In genomic region chr11:106728402-106729366, GRCm38 (mm10) we compare ENCODE assay signal across 14 mouse cellular contexts. TPM values are rescaled to one million over a fixed set of nuclear protein-coding genes. Genes with fewer than 3 reads are reported as not detected.
A peak's percentile ranks its signal among the peaks of the same experiment; 100 is the strongest.
DNase-seq lines count a peak whose midpoint lies in the region; ATAC-seq and TF ChIP-seq lines count a peak whose summit lies in the region.
"Had no signal": no experiment of that assay in that cellular context is flagged by ENCODE, and none has a peak within 500 bp of the region (broad histone marks: within the 10 kb centered on the region; RNA-seq: fewer than 3 reads in every experiment).

No protein-coding gene starts in this region.

- H3K4me3 ChIP-seq in MEL (ENCODE audit: control insufficient read depth in 1 of 2, insufficient read depth in 1 of 2, low read depth in 2 of 2, low read length in 2 of 2), result peak overlapping the region; percentile 16 to 26; a peak in 3 of 4 replicates
- no peak overlapping the region for H3K4me3 ChIP-seq in heart, embryonic 11.5 days (ENCODE audit: low read depth, low read length)
- H3K4me3 ChIP-seq in liver, embryonic 12.5 days, result no peak overlapping the region
- no peak overlapping the region for H3K4me3 ChIP-seq in hindbrain, embryonic 14.5 days (replicated peaks; ENCODE audit: low read length)
- H3K4me3 ChIP-seq: kidney, embryonic 15.5 days; megakaryocyte, embryonic 14.5 days had no signal

- no peak for ATAC-seq in heart, embryonic 11.5 days (replicated peaks; ENCODE audit: insufficient number of reproducible peaks, low FRiP score, low TSS enrichment)
- peak; percentile 54 for ATAC-seq in liver, embryonic 12.5 days
- ATAC-seq in hindbrain, embryonic 14.5 days (ENCODE audit: low FRiP score), result no peak

- peaks cover 0 to 47% of the 10 kb centered on the region in 2 experiments; a peak in 2 of 4 replicates for H3K36me3 ChIP-seq in MEL (ENCODE audit: control insufficient read depth in 1 of 2, insufficient read depth in 2 of 2, low read length in 2 of 2)
- H3K36me3 ChIP-seq in heart, embryonic 11.5 days (ENCODE audit: control insufficient read depth, insufficient read depth, low read length), result no peaks in the 10 kb centered on the region
- no peaks in the 10 kb centered on the region for H3K36me3 ChIP-seq in liver, embryonic 12.5 days
- H3K36me3 ChIP-seq in hindbrain, embryonic 14.5 days (replicated peaks; ENCODE audit: control insufficient read depth, insufficient read depth), result no peaks in the 10 kb centered on the region
- H3K36me3 ChIP-seq: kidney, embryonic 15.5 days had no signal

- no peak for TF ChIP-seq CTCF in MEL (IDR thresholded peaks at IDR 0.05 in 2 of 3, conservative IDR thresholded peaks at IDR 0.05 in 1 of 3; ENCODE audit: control insufficient read depth in 1 of 3, insufficient read depth in 1 of 3, low read depth in 2 of 3, low read length in 3 of 3, poor library complexity in 1 of 3, severe bottlenecking in 1 of 3)

- H3K4me2 ChIP-seq in heart, embryonic 11.5 days, result no peak overlapping the region
- H3K4me2 ChIP-seq in liver, embryonic 12.5 days, result peak overlapping the region; percentile 11; the same call in 1 of the 2 replicates
- H3K4me2 ChIP-seq in hindbrain, embryonic 14.5 days (replicated peaks), result no peak overlapping the region
- H3K4me2 ChIP-seq: kidney, embryonic 15.5 days; lung, embryonic 14.5 days had no signal

- no peak for TF ChIP-seq RAD21 in MEL (IDR thresholded peaks at IDR 0.05; ENCODE audit: low read depth, low read length)

- H3K79me2 ChIP-seq in MEL (ENCODE audit: control insufficient read depth, insufficient read depth, low read length, poor library complexity), result no peaks in the 10 kb centered on the region

- peaks cover 33 to 53% of the 10 kb centered on the region in 2 experiments for H3K4me1 ChIP-seq in MEL (ENCODE audit: control insufficient read depth in 1 of 2, insufficient read depth in 2 of 2, low read length in 2 of 2)
- peaks cover 18% of the 10 kb centered on the region for H3K4me1 ChIP-seq in heart, embryonic 11.5 days (ENCODE audit: control insufficient read depth, insufficient read depth, low read length)
- peaks cover 27% of the 10 kb centered on the region for H3K4me1 ChIP-seq in liver, embryonic 12.5 days
- H3K4me1 ChIP-seq in hindbrain, embryonic 14.5 days (replicated peaks; ENCODE audit: control insufficient read depth, insufficient read depth, low read length), result no peaks in the 10 kb centered on the region

- H3K9me3 ChIP-seq in MEL (replicated peaks; ENCODE audit: insufficient read depth, low read length), result no peaks in the 10 kb centered on the region
- peaks cover 4% of the 10 kb centered on the region; the same call in 1 of the 2 replicates for H3K9me3 ChIP-seq in heart, embryonic 11.5 days (replicated peaks; ENCODE audit: control insufficient read depth, low read length)
- no peaks in the 10 kb centered on the region for H3K9me3 ChIP-seq in liver, embryonic 12.5 days (replicated peaks)
- no peaks in the 10 kb centered on the region for H3K9me3 ChIP-seq in hindbrain, embryonic 14.5 days (ENCODE audit: control insufficient read depth, low read length)
- H3K9me3 ChIP-seq: kidney, embryonic 15.5 days had no signal

- peak overlapping the region; percentile 21; the same call in 1 of the 2 replicates for H3K27ac ChIP-seq in MEL (ENCODE audit: control insufficient read depth, low read depth, low read length)
- 0 out of 2 replicates have a peak overlapping the region, but pooled peaks have one; percentile 18 for H3K27ac ChIP-seq in heart, embryonic 11.5 days (ENCODE audit: low read depth, low read length)
- H3K27ac ChIP-seq in liver, embryonic 12.5 days, result no peak overlapping the region
- no peak overlapping the region for H3K27ac ChIP-seq in hindbrain, embryonic 14.5 days
- H3K27ac ChIP-seq: kidney, embryonic 15.5 days had no signal

- H3K9ac ChIP-seq in MEL (ENCODE audit: control insufficient read depth, low read depth, low read length, poor library complexity, severe bottlenecking), result peak overlapping the region; percentile 7; the same call in 1 of the 2 replicates
- H3K9ac ChIP-seq in heart, embryonic 11.5 days (ENCODE audit: low read depth, low read length), result no peak overlapping the region
- no peak overlapping the region for H3K9ac ChIP-seq in liver, embryonic 12.5 days
- no peak overlapping the region for H3K9ac ChIP-seq in hindbrain, embryonic 14.5 days
- H3K9ac ChIP-seq: kidney, embryonic 15.5 days; lung, embryonic 14.5 days had no signal

- no peak for TF ChIP-seq POLR2A in MEL (IDR thresholded peaks at IDR 0.05; ENCODE audit: control insufficient read depth in 1 of 2, insufficient read depth in 1 of 2, low read depth in 1 of 2, low read length in 2 of 2, poor library complexity in 1 of 2)

- TF ChIP-seq EP300 in MEL (IDR thresholded peaks at IDR 0.05; ENCODE audit: low read depth in 1 of 2, low read length in 2 of 2), result peak; percentile 71 to 74; a peak in 3 of 4 replicates

- DNase-seq in 416B (ENCODE audit: low read depth), result peak; percentile 67
- DNase-seq in MEL (ENCODE audit: low read depth, low spot score), result peak; percentile 53
- no peak for DNase-seq in adrenal gland, adult 2 months
- DNase-seq in hindbrain, embryonic 14.5 days (ENCODE audit: low spot score), result no peak
- DNase-seq in frontal cortex, postnatal 36 days (ENCODE audit: low spot score in 2 of 2), result no peak
- DNase-seq: adrenal gland, postnatal 14 days; embryo, embryonic 11 days; layer of hippocampus, adult 9-11 months; lung, embryonic 14.5 days had no signal

- no peaks in the 10 kb centered on the region for H3K27me3 ChIP-seq in MEL (ENCODE audit: control insufficient read depth in 1 of 2, insufficient read depth in 2 of 2, low read length in 2 of 2)
- no peaks in the 10 kb centered on the region for H3K27me3 ChIP-seq in heart, embryonic 11.5 days (ENCODE audit: control insufficient read depth, insufficient read depth, low read length)
- H3K27me3 ChIP-seq in liver, embryonic 12.5 days (replicated peaks), result no peaks in the 10 kb centered on the region
- H3K27me3 ChIP-seq in hindbrain, embryonic 14.5 days (ENCODE audit: control insufficient read depth, insufficient read depth, low read length), result no peaks in the 10 kb centered on the region
- H3K27me3 ChIP-seq: kidney, embryonic 15.5 days; megakaryocyte, embryonic 14.5 days had no signal

- WGBS in heart, embryonic 11.5 days (ENCODE audit: insufficient replicate concordance), result 54% methylated on average over 10 of the region's 10 CpGs
- 32% methylated on average over 10 of the region's 10 CpGs for WGBS in liver, embryonic 12.5 days (ENCODE audit: insufficient replicate concordance)
- 89% methylated on average over 10 of the region's 10 CpGs for WGBS in hindbrain, embryonic 14.5 days

TF ChIP-seq in MEL, 35 proteins besides CTCF, POLR2A, EP300 and RAD21 (continues in another document):
- TF ChIP-seq MAX (IDR thresholded peaks at IDR 0.05; ENCODE audit: low read length) (no peak), RCOR1 (IDR thresholded peaks at IDR 0.05; ENCODE audit: low read depth, low read length) (peak; percentile 29; the same call in 1 of the 2 replicates), ZNF384 (IDR thresholded peaks at IDR 0.05; ENCODE audit: low read depth, low read length) (0 out of 2 replicates have a peak, but pooled peaks have one; percentile 5), MEF2A (IDR thresholded peaks at IDR 0.05; ENCODE audit: extremely low read depth, insufficient replicate concordance, low read depth, low read length, poor library complexity, severe bottlenecking) (no peak), MXI1 (IDR thresholded peaks at IDR 0.05; ENCODE audit: low read depth, low read length) (no peak), GATA1 (IDR thresholded peaks at IDR 0.05; ENCODE audit: low read depth, low read length) (peak; percentile 71), SMC3 (IDR thresholded peaks at IDR 0.05; ENCODE audit: low read depth, low read length) (no peak), CHD1 (IDR thresholded peaks at IDR 0.05; ENCODE audit: low read depth, low read length) (no peak), MAFK (IDR thresholded peaks at IDR 0.05; ENCODE audit: borderline replicate concordance, low read depth, low read length) (no peak), USF2 (IDR thresholded peaks at IDR 0.05; ENCODE audit: borderline replicate concordance in 1 of 2, insufficient read depth in 1 of 2, low read depth in 1 of 2, low read length in 2 of 2) (no peak), MYC (IDR thresholded peaks at IDR 0.05; ENCODE audit: low read depth, low read length) (no peak), HCFC1 (IDR thresholded peaks at IDR 0.05; ENCODE audit: low read depth, low read length) (peak; percentile 47; the same call in 1 of the 2 replicates)

RNA-seq across cellular contexts. Expression of gene Pecam1, which starts 21.7 kb away (rescaled TPM):
- 0.12 and 0.20 TPM in 2 replicates for total RNA-seq in MEL (2012; rRNA removed)
- polyA plus RNA-seq in MEL (2012; ENCODE audit: insufficient read depth in 1 of 2, insufficient read length in 2 of 2, low read depth in 1 of 2, low replicate concordance in 2 of 2, missing spikeins in 1 of 2), result under 1 TPM in 1 of 2 experiments, not detected in 1; 0.14 TPM
- polyA plus RNA-seq in heart, embryonic 11.5 days (2014; fragmentation: Nextera tagmentation; extraction: Ambion mirVana), result 52.0 and 61.8 TPM in 2 replicates
- polyA plus RNA-seq in liver, embryonic 12.5 days (2016; fragmentation: Nextera tagmentation; extraction: Ambion mirVana), result 10.7 and 12.3 TPM in 2 replicates
- 10 to 100 TPM; 64.0 to 94.8 TPM for total RNA-seq in adrenal gland, adult 2 months (2021)
- polyA plus RNA-seq in adrenal gland, adult 2 months (2012; rRNA removed), result 15.5 and 17.5 TPM in 2 replicates
- polyA plus RNA-seq in hindbrain, embryonic 14.5 days (2014; fragmentation: Nextera tagmentation; extraction: Ambion mirVana), result 16.0 and 16.9 TPM in 2 replicates

RNA-seq across cellular contexts. Expression of gene Milr1, which starts 22.3 kb away (rescaled TPM):
- total RNA-seq in MEL (2012; rRNA removed), result not detected in 2 replicates
- polyA plus RNA-seq in MEL (2012; ENCODE audit: insufficient read depth in 1 of 2, insufficient read length in 2 of 2, low read depth in 1 of 2, low replicate concordance in 2 of 2, missing spikeins in 1 of 2), result under 1 TPM in 1 of 2 experiments, not detected in 1; 0.26 TPM
- polyA plus RNA-seq in heart, embryonic 11.5 days (2014; fragmentation: Nextera tagmentation; extraction: Ambion mirVana), result 1.2 TPM in 2 replicates
- 2.2 and 2.7 TPM in 2 replicates for polyA plus RNA-seq in liver, embryonic 12.5 days (2016; fragmentation: Nextera tagmentation; extraction: Ambion mirVana)
- 1 to 10 TPM in 1 of 2 experiments, under 1 TPM in 1; 0.81 to 2.6 TPM for total RNA-seq in adrenal gland, adult 2 months (2021)
- polyA plus RNA-seq in adrenal gland, adult 2 months (2012; rRNA removed), result not detected in 2 replicates
- polyA plus RNA-seq in hindbrain, embryonic 14.5 days (2014; fragmentation: Nextera tagmentation; extraction: Ambion mirVana), result 0.74 and 0.79 TPM in 2 replicates
- total RNA-seq: left cerebral cortex, postnatal 25 days had no signal

RNA-seq across cellular contexts. Expression of gene Polg2, which starts 50.7 kb away (rescaled TPM):
- total RNA-seq in MEL (2012; rRNA removed), result 9.2 and 10.7 TPM in 2 replicates
- polyA plus RNA-seq in MEL (2012; ENCODE audit: insufficient read depth in 1 of 2, insufficient read length in 2 of 2, low read depth in 1 of 2, low replicate concordance in 2 of 2, missing spikeins in 1 of 2), result 1 to 10 TPM in 1 of 2 experiments, not detected in 1; 6.3 TPM
- 7.5 and 9.3 TPM in 2 replicates for polyA plus RNA-seq in heart, embryonic 11.5 days (2014; fragmentation: Nextera tagmentation; extraction: Ambion mirVana)
- polyA plus RNA-seq in liver, embryonic 12.5 days (2016; fragmentation: Nextera tagmentation; extraction: Ambion mirVana), result 7.0 and 7.3 TPM in 2 replicates
- 1 to 10 TPM; 3.3 to 6.2 TPM for total RNA-seq in adrenal gland, adult 2 months (2021)
- polyA plus RNA-seq in adrenal gland, adult 2 months (2012; rRNA removed), result 6.0 and 8.1 TPM in 2 replicates
- 8.6 and 9.7 TPM in 2 replicates for polyA plus RNA-seq in hindbrain, embryonic 14.5 days (2014; fragmentation: Nextera tagmentation; extraction: Ambion mirVana)

Comparison
In these comparisons a context has a peak if more than half of its experiments do, and no peak if none do; other contexts are left out.
1. DNase-seq: peak in 416B (single experiment) and MEL (single experiment); none in adrenal gland, adult 2 months (single experiment), hindbrain, embryonic 14.5 days (single experiment) and frontal cortex, postnatal 36 days (0 of 2).
2. H3K27ac ChIP-seq: peak in MEL (single experiment) and heart, embryonic 11.5 days (single experiment); none in liver, embryonic 12.5 days (single experiment) and hindbrain, embryonic 14.5 days (single experiment).
3. H3K4me3 ChIP-seq: peak in MEL (2 of 2); none in heart, embryonic 11.5 days (single experiment), liver, embryonic 12.5 days (single experiment) and hindbrain, embryonic 14.5 days (single experiment).
4. RNA of gene Pecam1, which starts 21.7 kb away (polyA plus RNA-seq): 52.0 to 61.8 TPM in heart, embryonic 11.5 days, 16.0 to 16.9 TPM in hindbrain, embryonic 14.5 days, 15.5 to 17.5 TPM in adrenal gland, adult 2 months and 10.7 to 12.3 TPM in liver, embryonic 12.5 days; 0.14 TPM in MEL; every median in the first group is over 10 times any median in the second.